Mouse (Mus musculus) bone marrow macrophage, adult 2 months (primary cell): ENCODE measurements around the gene Plxdc2.

Experiments used
- CTCF ChIP-seq: IDR thresholded peaks from 2 replicates; pipeline ENCODE4 v1.5.1; 2012; ENCODE audit warnings: low read depth, mild to moderate bottlenecking, low read length, moderate library complexity
- POLR2A ChIP-seq: IDR thresholded peaks from 2 replicates; pipeline ENCODE4 v1.6.1; 2012; ENCODE audit warnings: mild to moderate bottlenecking, low read depth, low read length, borderline replicate concordance

DNA sequence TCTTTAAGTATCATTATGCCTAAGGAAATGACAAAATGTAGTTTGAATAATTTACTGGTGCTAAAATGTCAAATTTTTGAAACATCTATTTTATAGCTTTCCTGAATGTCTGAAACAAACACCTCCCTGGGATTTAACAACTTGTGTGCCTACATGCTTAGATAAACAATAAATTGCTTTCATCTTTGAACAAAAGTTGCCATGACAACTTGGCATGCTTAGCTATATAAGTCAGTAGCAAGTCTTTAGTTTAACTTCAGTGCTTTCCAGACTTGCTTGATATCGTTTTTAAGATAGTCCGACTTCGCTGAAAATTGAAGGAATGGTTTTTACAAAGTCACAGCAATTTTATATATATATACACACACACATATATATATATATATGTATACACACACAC, 189.1 kb downstream of the Plxdc2 start:
- TF ChIP-seq CTCF (no peak), POLR2A (no peak)
